Mouse (Mus musculus): ENCODE results near the gene Nol7.

Gene Nol7

GRCm38 (mm10) chr13:43398297-43399080 is at the start of gene Nol7:
Nol7 (plus strand) TSS chr13:43398390.
- peak; percentile 95 for DNase-seq

- DNase-seq, result no peak
Measured at GRCm38 (mm10) chr13:43349376-43349775, 48.8 kb upstream of the Nol7 start.

- DNase-seq, result no peak
Measured at GRCm38 (mm10) chr13:43350489-43351169, 47.6 kb upstream of the Nol7 start.

GRCm38 (mm10) chr13:43353356-43353755 is 44.8 kb upstream of the Nol7 start:
- no peak for DNase-seq

GRCm38 (mm10) chr13:43354362-43354761 is 43.8 kb upstream of the Nol7 start:
- DNase-seq, result no peak

GRCm38 (mm10) chr13:43356346-43357125 is 41.7 kb upstream of the Nol7 start:
- DNase-seq, result no peak

GRCm38 (mm10) chr13:43360534-43360933 is 37.7 kb upstream of the Nol7 start:
- no peak for DNase-seq

GRCm38 (mm10) chr13:43362353-43362752 is 35.8 kb upstream of the Nol7 start:
- no peak for DNase-seq

- peak; percentile 98 for DNase-seq
Measured at GRCm38 (mm10) chr13:43364985-43365824, 33.0 kb upstream of the Nol7 start, which contains the start of gene Sirt5. Sirt5 (plus strand) TSS chr13:43365496.

GRCm38 (mm10) chr13:43365825-43366184 is 32.4 kb upstream of the Nol7 start:
- no peak for DNase-seq

- no peak for DNase-seq
Measured at GRCm38 (mm10) chr13:43370063-43370462, 28.1 kb upstream of the Nol7 start.

GRCm38 (mm10) chr13:43372892-43373291 is 25.3 kb upstream of the Nol7 start:
- DNase-seq, result no peak

- DNase-seq, result no peak
Measured at GRCm38 (mm10) chr13:43374205-43374604, 24.0 kb upstream of the Nol7 start.

GRCm38 (mm10) chr13:43374918-43375432 is 23.2 kb upstream of the Nol7 start:
- DNase-seq, result no peak

GRCm38 (mm10) chr13:43379989-43380388 is 18.2 kb upstream of the Nol7 start:
- DNase-seq, result no peak

- DNase-seq, result no peak
Measured at GRCm38 (mm10) chr13:43385321-43385720, 12.9 kb upstream of the Nol7 start.

- DNase-seq, result no peak
Measured at GRCm38 (mm10) chr13:43397700-43398296, 392 bp upstream of the Nol7 start.

GRCm38 (mm10) chr13:43399576-43399975 is 1.4 kb downstream of the Nol7 start:
- no peak for DNase-seq

- no peak for DNase-seq
Measured at GRCm38 (mm10) chr13:43412311-43412710, 14.1 kb downstream of the Nol7 start.

GRCm38 (mm10) chr13:43413611-43414010 is 15.4 kb downstream of the Nol7 start:
- no peak for DNase-seq

- DNase-seq, result no peak
Measured at GRCm38 (mm10) chr13:43415249-43415648, 17.1 kb downstream of the Nol7 start.

- no peak for DNase-seq
Measured at GRCm38 (mm10) chr13:43428436-43428835, 30.2 kb downstream of the Nol7 start.
